Mouse (Mus musculus): ENCODE measurements at regions not wholly inside any gene's neighbourhood (a gene's known extent, or its start where the extent isn't known, plus 50 kb on each side); places are given as distances from the start of the nearest gene placed in this dataset.

GRCm38 (mm10) chr16:87295727-87296126 lies 58.3 kb upstream of the N6amt1 start:
- peak; percentile 53 for ATAC-seq (replicated peaks; ENCODE audit: poor library complexity, severe bottlenecking)

- ATAC-seq (replicated peaks; ENCODE audit: poor library complexity, severe bottlenecking): no peak
Measured at GRCm38 (mm10) chr16:87292826-87293225, 61.2 kb upstream of the N6amt1 start.

- no peak for ATAC-seq (replicated peaks; ENCODE audit: poor library complexity, severe bottlenecking)
Measured at GRCm38 (mm10) chr16:87291716-87292115, 62.3 kb upstream of the N6amt1 start.

GRCm38 (mm10) chr16:87285639-87286038 lies 68.3 kb upstream of the N6amt1 start:
- ATAC-seq (replicated peaks; ENCODE audit: poor library complexity, severe bottlenecking): no peak

- ATAC-seq (replicated peaks; ENCODE audit: poor library complexity, severe bottlenecking): peak; percentile 93
Measured at GRCm38 (mm10) chr16:87284835-87285510, 69.0 kb upstream of the N6amt1 start.

GRCm38 (mm10) chr16:87278518-87278917 lies 75.5 kb upstream of the N6amt1 start:
- no peak for ATAC-seq (replicated peaks; ENCODE audit: poor library complexity, severe bottlenecking)

GRCm38 (mm10) chr16:87272363-87272762 lies 81.6 kb upstream of the N6amt1 start:
- ATAC-seq (replicated peaks; ENCODE audit: poor library complexity, severe bottlenecking): no peak

- no peak for ATAC-seq (replicated peaks; ENCODE audit: poor library complexity, severe bottlenecking)
Measured at GRCm38 (mm10) chr16:87267954-87268804, 85.8 kb upstream of the N6amt1 start.

GRCm38 (mm10) chr16:87267517-87267916 lies 86.5 kb upstream of the N6amt1 start:
- ATAC-seq (replicated peaks; ENCODE audit: poor library complexity, severe bottlenecking): no peak

GRCm38 (mm10) chr16:87263571-87263970 lies 90.4 kb upstream of the N6amt1 start:
- ATAC-seq (replicated peaks; ENCODE audit: poor library complexity, severe bottlenecking): no peak

- ATAC-seq (replicated peaks; ENCODE audit: poor library complexity, severe bottlenecking): no peak
Measured at GRCm38 (mm10) chr16:87263041-87263440, 90.9 kb upstream of the N6amt1 start.

GRCm38 (mm10) chr16:87262497-87262896 lies 91.5 kb upstream of the N6amt1 start:
- no peak for ATAC-seq (replicated peaks; ENCODE audit: poor library complexity, severe bottlenecking)

GRCm38 (mm10) chr16:87261527-87261926 lies 92.5 kb upstream of the N6amt1 start:
- ATAC-seq (replicated peaks; ENCODE audit: poor library complexity, severe bottlenecking): no peak

GRCm38 (mm10) chr16:87254736-87255135 lies 99.2 kb upstream of the N6amt1 start:
- ATAC-seq (replicated peaks; ENCODE audit: poor library complexity, severe bottlenecking): no peak

GRCm38 (mm10) chr16:87250531-87250930 lies 103.5 kb upstream of the N6amt1 start:
- ATAC-seq (replicated peaks; ENCODE audit: poor library complexity, severe bottlenecking): no peak

GRCm38 (mm10) chr16:87249903-87250302 lies 104.1 kb upstream of the N6amt1 start:
- ATAC-seq (replicated peaks; ENCODE audit: poor library complexity, severe bottlenecking): peak; percentile 66

GRCm38 (mm10) chr16:87248501-87249030 lies 105.4 kb upstream of the N6amt1 start:
- peak; percentile 62; the same call in 1 of the 2 replicates for ATAC-seq (replicated peaks; ENCODE audit: poor library complexity, severe bottlenecking)

GRCm38 (mm10) chr16:87245933-87246791 lies 107.8 kb upstream of the N6amt1 start:
- 0 out of 2 replicates have a peak, but pooled peaks have one; percentile 32 for ATAC-seq (replicated peaks; ENCODE audit: poor library complexity, severe bottlenecking)

GRCm38 (mm10) chr16:87245441-87245840 lies 108.5 kb upstream of the N6amt1 start:
- ATAC-seq (replicated peaks; ENCODE audit: poor library complexity, severe bottlenecking): no peak

GRCm38 (mm10) chr16:87242027-87242426 lies 112.0 kb upstream of the N6amt1 start:
- ATAC-seq (replicated peaks; ENCODE audit: poor library complexity, severe bottlenecking): no peak

All from granulocyte monocyte progenitor cell, adult 5-6 weeks (primary cell).